In the genomic region with DNA sequence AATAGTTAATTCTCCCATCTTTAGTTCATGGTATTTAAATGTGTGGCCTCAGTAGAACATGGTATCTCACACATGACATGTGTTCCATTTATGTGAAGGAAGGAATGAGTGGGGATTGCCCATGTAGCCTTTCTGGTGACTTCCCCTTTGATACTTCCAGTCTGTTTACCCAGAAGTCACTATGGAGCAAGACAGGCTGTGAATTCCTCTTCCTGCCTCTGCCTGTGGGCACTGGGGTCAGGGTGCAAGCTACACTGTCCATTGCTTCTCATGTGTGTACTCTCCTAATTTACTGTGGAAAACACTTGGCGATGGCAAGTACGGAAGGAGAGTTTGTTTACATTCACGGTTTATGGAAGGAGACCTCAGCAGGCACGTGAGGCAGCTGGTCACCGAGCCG, we compare ENCODE assay signal across 25 mouse cellular contexts. TPM values are rescaled to one million over a fixed set of nuclear protein-coding genes. Genes with fewer than 3 reads are reported as not detected.
DNase-seq lines count a peak whose midpoint lies in the region; ATAC-seq and TF ChIP-seq lines count a peak whose summit lies in the region.
"Had no signal": no experiment of that assay in that cellular context is flagged by ENCODE, and none has a peak within 500 bp of the region (broad histone marks: within the 10 kb centered on the region; RNA-seq: fewer than 3 reads in every experiment).

No protein-coding gene starts in this region.

- H3K27ac ChIP-seq in left cerebral cortex, adult 2 months = peak overlapping the region; percentile 36; the same call in 1 of the 2 replicates
- H3K27ac ChIP-seq: embryonic facial prominence, embryonic 13.5 days; embryonic facial prominence, embryonic 15.5 days; forebrain, embryonic 10.5 days; forebrain, embryonic 12.5 days had no signal

- ATAC-seq in megakaryocyte, adult 5-6 weeks (ENCODE audit: poor library complexity, severe bottlenecking) = peak; percentile 54; the same call in 1 of the 2 replicates
- ATAC-seq: forebrain, embryonic 14.5 days had no signal

- TF ChIP-seq CTCF in left cerebral cortex, adult 2 months (IDR thresholded peaks at IDR 0.05) = no peak

- DNase-seq in left cerebral cortex, adult 2 months (ENCODE audit: extremely low spot score in 1 of 2, low spot score in 2 of 2) = no peak
- DNase-seq in left cerebral cortex, adult 18-20 months (ENCODE audit: low spot score in 2 of 2) = no peak
- DNase-seq in lung, postnatal 36 days = peak; percentile 37
- no peak for DNase-seq in lung, postnatal 14 days
- DNase-seq in ovary, postnatal 10 days (ENCODE audit: low spot score) = no peak
- no peak for DNase-seq in heart, postnatal 14 days
- DNase-seq: adrenal gland, adult 2 months; adrenal gland, postnatal 10 days; adrenal gland, postnatal 25 days; cerebellum, adult 11 months; cerebellum, adult 18-20 months; cerebellum, adult 8-10 months; cerebellum, adult 9-11 months; cerebellum, postnatal 14 days; cerebellum, postnatal 36 days; embryo, embryonic 11 days had no signal

- intact Hi-C loops in left cerebral cortex, adult 2 months (cut with DNase I) = no loop called here
- intact Hi-C loops in heart, postnatal 14 days (cut with DNase I) = no loop called here

- no peak overlapping the region for H3K4me3 ChIP-seq in left cerebral cortex, adult 2 months
- H3K4me3 ChIP-seq: embryonic facial prominence, embryonic 13.5 days; embryonic facial prominence, embryonic 15.5 days; erythroblast, embryonic 14.5 days; forebrain, embryonic 10.5 days; forebrain, embryonic 12.5 days had no signal

RNA-seq across cellular contexts. Expression of a gene that starts 55.2 kb away (rescaled TPM):
- 10 to 100 TPM; 86.1 to 91.1 TPM for total RNA-seq in left cerebral cortex, adult 2 months (2021)
- total RNA-seq in left cerebral cortex, adult 18-20 months (2021) = 10 to 100 TPM; 79.9 to 84.9 TPM
- 0.46 TPM in 1 of 2 replicates, not detected in the other for total RNA-seq in megakaryocyte, adult 5-6 weeks (2015)
- not detected in 2 replicates for total RNA-seq in megakaryocyte, adult 5-6 weeks (2017)
- 1 to 10 TPM; 4.3 to 4.7 TPM for total RNA-seq in heart, postnatal 14 days (2021)
- total RNA-seq: common myeloid progenitor, adult 5-6 weeks; MEL had no signal

Comparison
In these comparisons a context has a peak if more than half of its experiments do, and no peak if none do; other contexts are left out.
1. RNA of a gene that starts 55.2 kb away (total RNA-seq): 86.1 to 91.1 TPM in left cerebral cortex, adult 2 months and 79.9 to 84.9 TPM in left cerebral cortex, adult 18-20 months; 4.3 to 4.7 TPM in heart, postnatal 14 days and 0.46 TPM in megakaryocyte, adult 5-6 weeks; every median in the first group is over 10 times any median in the second.